Mouse (Mus musculus) Patski (cell line): ENCODE measurements around the gene Atg16l2. TPM values are rescaled to one million over a fixed set of nuclear protein-coding genes. Genes with fewer than 3 reads are reported as not detected.
A peak's percentile ranks its signal among the peaks of the same experiment; 100 is the strongest.

Source experiments
- ATAC-seq: fragments of 100-300 bp; one replicate; pipeline ENCODE4 v1.8.0; 2021
- CTCF ChIA-PET: fragments of 350-600 bp; sonication (Branson Sonifier 250); formaldehyde crosslinking; loops from one replicate; lab custom pipeline; 2022; ENCODE audit warnings: inconsistent platforms; lab: Charles Lee
- POLR2A ChIA-PET: fragments of 350-600 bp; sonication (Branson Sonifier 250); formaldehyde crosslinking; loops from one replicate; lab custom pipeline; 2022; ENCODE audit warnings: antibody characterized with exemption, inconsistent platforms; lab: Charles Lee
- DNase-seq: peaks from one replicate; pipeline ENCODE4 v3.0.0-alpha.2; 2011; ENCODE audit warnings: low read depth, low spot score
- H3K27me3 ChIP-seq: fragments of 371-371 bp; one replicate; pipeline ENCODE4 v1.5.1; 2021
- CTCF ChIP-seq: fragments of 100-300 bp; IDR thresholded peaks from one replicate; pipeline ENCODE4 v1.5.1; 2021
- in situ Hi-C: fragments of 300-500 bp; cut with MboI; formaldehyde crosslinking; loops from 3 replicates; pipeline ENCODE4 v1.11.1; 2018; ENCODE audit warnings: low pct_unique_long_range_greater_than_20kb, mixed read lengths
- polyA plus RNA-seq: library from polyadenylated mRNA; unstranded; gene quantifications from one replicate; pipeline ENCODE4 v1.2.3, GENCODE M21; 2021

The Atg16l2 gene
- polyA plus RNA-seq, 1 experiment from 2014 or later: 39.5 TPM

GRCm38 (mm10) chr7:101335228-101335627 is 33.2 kb upstream of the Atg16l2 start:
- no peak for ATAC-seq
- H3K27me3 ChIP-seq: no peaks in the 10 kb centered on the region
- in situ Hi-C loops: no loop called here
- no peak for TF ChIP-seq CTCF
- no peak for DNase-seq
- CTCF ChIA-PET: no interaction called here
- POLR2A ChIA-PET: no interaction called here

DNA sequence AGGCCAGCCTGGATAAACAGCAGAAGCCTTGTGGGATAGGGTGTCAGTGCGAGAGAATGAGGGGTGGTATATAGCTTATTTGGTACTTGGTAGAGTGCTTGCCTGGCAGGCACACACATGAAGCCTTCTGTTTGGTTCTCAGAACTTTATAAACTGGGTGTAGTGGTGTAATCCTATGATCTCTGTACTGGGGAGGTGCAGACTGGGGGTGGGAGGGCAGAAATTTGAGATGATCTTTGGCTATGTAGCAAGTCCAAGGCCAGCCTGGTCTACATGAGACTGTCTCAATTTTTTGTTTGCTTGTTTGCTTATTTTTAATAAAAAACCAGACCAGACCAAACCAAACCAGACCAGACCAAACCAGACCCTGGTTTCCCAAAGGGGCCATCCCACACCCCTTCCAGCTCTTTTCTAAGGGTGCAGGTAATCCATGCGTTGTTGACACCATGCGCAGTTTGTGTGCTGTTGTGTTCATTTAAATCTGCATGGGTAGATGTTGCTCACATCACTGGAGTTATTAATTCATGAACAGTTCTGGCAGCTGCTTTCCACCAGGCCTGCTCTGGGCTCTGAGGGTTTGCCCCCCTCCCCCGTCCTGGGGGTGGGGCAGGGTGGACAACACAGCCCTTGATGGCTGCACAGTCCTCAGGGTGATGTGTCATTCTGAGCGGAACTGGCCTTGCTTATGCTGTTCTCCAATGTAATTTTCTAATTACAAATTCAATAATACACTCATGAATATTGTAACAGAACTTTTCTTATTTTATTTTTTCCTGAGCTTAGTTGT is 30.2 kb upstream of the Atg16l2 start:
- in situ Hi-C loops: no loop called here
- ATAC-seq: no peak
- H3K27me3 ChIP-seq: no peaks in the 10 kb centered on the region
- DNase-seq: no peak
- TF ChIP-seq CTCF: no peak
- ChIA-PET CTCF (interaction anchor here (0.6 to 1.4 kb wide), 2 partner anchors 21 to 70 kb away, joined by 3 read pairs; no protein-coding TSS in a partner anchor), POLR2A (interaction anchor here (0.6 to 0.8 kb wide), 4 partner anchors 9 to 31 kb away, joined by 3 to 7 read pairs (median 3); no protein-coding TSS in a partner anchor)

- ChIA-PET CTCF (interaction anchor here (5.6 kb wide), 1 partner anchor 20 kb away, joined by 29 read pairs; no protein-coding TSS in a partner anchor), POLR2A (interaction anchor here (0.6 to 1.2 kb wide), 2 partner anchors 13 to 790 kb away, joined by 3 read pairs; no protein-coding TSS in a partner anchor)
- no peaks in the 10 kb centered on the region for H3K27me3 ChIP-seq
- ATAC-seq (peak; percentile 6), DNase-seq (no peak)
- no peak for TF ChIP-seq CTCF
- in situ Hi-C loops: no loop called here
These were observed 28.8 kb upstream of the Atg16l2 start for GRCm38 (mm10) chr7:101330841-101331173.

- CTCF ChIA-PET: interaction anchor here (0.7 to 5.6 kb wide), 3 partner anchors 8 to 19 kb away, joined by 3 to 29 read pairs (median 5); no protein-coding TSS in a partner anchor
- DNase-seq (no peak), ATAC-seq (peak; percentile 37)
- in situ Hi-C loops: no loop called here
- TF ChIP-seq CTCF: no peak
- no peaks in the 10 kb centered on the region for H3K27me3 ChIP-seq
- POLR2A ChIA-PET: interaction anchor here (0.6 to 1.2 kb wide), 2 partner anchors 14 to 790 kb away, joined by 3 read pairs; no protein-coding TSS in a partner anchor
These were observed 28.2 kb upstream of the Atg16l2 start for GRCm38 (mm10) chr7:101330074-101330840.

DNA sequence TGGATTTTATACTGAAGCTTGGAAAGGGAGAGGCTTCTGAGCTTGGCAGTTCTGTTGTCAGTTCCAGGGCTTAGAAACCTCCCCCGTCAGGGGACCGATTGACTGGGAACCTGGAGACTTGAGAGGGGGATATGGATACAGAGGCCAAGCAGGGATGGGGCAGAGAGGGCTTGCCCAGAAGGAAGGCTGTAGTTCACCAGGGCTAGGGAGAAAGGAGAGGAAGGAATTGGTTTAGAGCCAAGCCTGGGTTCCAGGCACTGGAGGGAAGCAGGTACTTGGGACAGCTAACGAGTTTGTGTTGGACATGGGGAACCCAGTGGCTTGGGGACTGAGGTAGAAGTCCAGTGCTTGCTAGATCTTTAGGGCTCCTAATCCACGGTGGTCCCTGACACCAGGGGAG is 27.6 kb upstream of the Atg16l2 start:
- H3K27me3 ChIP-seq: no peaks in the 10 kb centered on the region
- no peak for DNase-seq
- ChIA-PET CTCF (interaction anchor here (0.7 to 5.6 kb wide), 3 partner anchors 9 to 18 kb away, joined by 3 to 29 read pairs (median 5); no protein-coding TSS in a partner anchor), POLR2A (interaction anchor here (1.2 kb wide), 1 partner anchor 14 kb away, joined by 3 read pairs; no protein-coding TSS in a partner anchor)
- TF ChIP-seq CTCF: no peak
- no peak for ATAC-seq
- in situ Hi-C loops: no loop called here

DNA sequence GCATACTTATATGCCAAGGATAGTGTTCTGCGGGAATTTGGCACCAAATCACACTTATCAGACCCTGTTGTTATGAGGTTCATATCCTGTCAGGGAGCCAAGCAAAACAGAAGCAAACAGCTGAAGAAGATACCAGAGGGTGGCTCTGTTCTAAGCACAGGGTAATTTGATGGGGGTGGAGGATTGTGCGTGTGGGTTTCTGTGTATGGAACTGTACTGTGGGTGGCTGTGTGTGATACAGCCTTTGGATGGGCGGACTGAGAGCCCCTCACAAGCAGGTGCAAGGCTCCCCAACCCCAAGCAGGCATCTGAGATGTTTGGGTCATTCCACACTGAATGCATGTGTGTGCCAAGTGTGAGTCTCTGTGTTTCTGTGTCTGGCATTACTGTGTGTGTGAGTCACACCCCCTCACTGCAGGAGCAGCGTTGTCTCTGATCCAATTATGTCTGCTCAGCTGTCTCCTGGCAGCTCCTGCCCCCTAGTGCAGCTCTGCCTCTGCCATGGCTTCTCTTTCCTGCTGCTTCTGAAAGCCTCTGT is 26.6 kb upstream of the Atg16l2 start:
- CTCF ChIA-PET: interaction anchor here (1.4 to 5.6 kb wide), 2 partner anchors 10 to 18 kb away, joined by 5 to 29 read pairs; no protein-coding TSS in a partner anchor
- POLR2A ChIA-PET: no interaction called here
- DNase-seq: no peak

DNA sequence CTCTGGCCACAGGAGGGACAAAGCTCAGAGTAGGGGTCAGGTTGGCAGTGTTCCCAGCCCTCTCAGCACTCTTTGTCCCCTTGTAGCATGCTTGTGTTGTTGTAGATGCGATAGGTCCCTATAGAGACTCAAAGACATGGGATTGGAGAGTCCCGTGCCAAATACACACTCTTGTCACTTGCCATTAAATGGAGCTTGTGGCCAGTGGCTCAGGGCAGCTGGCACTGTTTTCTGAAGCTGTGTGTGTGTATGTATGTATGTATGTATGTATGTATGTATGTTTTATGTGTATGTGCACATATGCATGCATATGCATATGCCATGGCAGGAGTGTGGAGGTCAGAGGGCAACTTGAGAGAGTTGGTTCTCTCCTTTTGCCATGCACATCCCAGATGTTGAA is 25.7 kb upstream of the Atg16l2 start:
- ATAC-seq (no peak), DNase-seq (no peak)
- H3K27me3 ChIP-seq: no peaks in the 10 kb centered on the region
- POLR2A ChIA-PET: no interaction called here
- in situ Hi-C loops: no loop called here
- CTCF ChIA-PET: interaction anchor here (5.6 kb wide), 1 partner anchor 17 kb away, joined by 29 read pairs; no protein-coding TSS in a partner anchor
- TF ChIP-seq CTCF: no peak

More for the DNA sequence above, 26.6 kb upstream of the Atg16l2 start:
- no peaks in the 10 kb centered on the region for H3K27me3 ChIP-seq
- no peak for TF ChIP-seq CTCF
- in situ Hi-C loops: no loop called here
- ATAC-seq: peak; percentile 60

DNA sequence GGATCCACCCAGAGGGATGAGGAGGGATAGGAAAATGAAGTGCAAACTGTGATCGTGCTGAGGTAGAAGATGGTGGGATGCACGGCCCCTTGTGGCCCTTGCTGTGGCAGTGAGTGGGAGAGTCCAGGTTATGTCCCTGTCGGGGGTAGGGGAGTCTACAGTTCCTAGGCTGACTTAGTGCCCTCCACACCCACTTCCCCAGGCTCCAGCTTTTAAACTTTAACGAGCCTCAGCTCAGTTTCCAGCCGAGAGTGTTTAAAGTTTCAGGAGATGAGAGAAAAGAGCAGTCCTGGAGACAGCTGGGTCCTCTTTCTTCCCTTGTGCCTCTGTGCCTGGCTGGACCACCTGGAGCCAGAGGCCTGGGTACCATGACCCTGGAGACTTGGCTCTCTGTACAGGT is 25.2 kb upstream of the Atg16l2 start:
- ATAC-seq: no peak
- CTCF ChIA-PET: interaction anchor here (5.6 kb wide), 1 partner anchor 16 kb away, joined by 29 read pairs; no protein-coding TSS in a partner anchor

DNA sequence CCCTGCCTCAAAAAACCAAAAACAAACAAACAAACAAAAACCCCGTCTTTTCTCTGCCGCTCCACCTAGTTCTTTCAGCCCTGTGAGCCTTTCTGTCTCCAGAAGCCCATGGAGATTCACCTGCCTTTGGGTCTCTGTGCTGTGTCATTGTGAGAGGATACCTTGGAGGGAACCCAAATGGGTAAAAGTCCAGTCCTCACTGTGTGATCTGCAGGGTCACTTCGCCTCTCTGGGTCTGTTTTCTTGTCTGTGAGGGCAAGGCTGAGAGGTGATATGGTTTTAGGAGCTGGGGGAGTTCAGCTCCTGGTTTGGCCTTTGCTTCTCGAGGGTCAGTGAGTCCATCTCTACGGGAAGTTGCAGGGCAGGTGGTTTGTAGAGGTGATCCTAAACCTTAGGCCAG is 24.0 kb upstream of the Atg16l2 start:
- POLR2A ChIA-PET: no interaction called here
- no peak for ATAC-seq
- in situ Hi-C loops: no loop called here

More for the DNA sequence above, 25.2 kb upstream of the Atg16l2 start:
- DNase-seq: no peak
- no peak for TF ChIP-seq CTCF
- in situ Hi-C loops: no loop called here
- POLR2A ChIA-PET: no interaction called here
- no peaks in the 10 kb centered on the region for H3K27me3 ChIP-seq

More for the DNA sequence above, 24.0 kb upstream of the Atg16l2 start:
- no peak for DNase-seq
- CTCF ChIA-PET: interaction anchor here (5.6 kb wide), 1 partner anchor 15 kb away, joined by 29 read pairs; no protein-coding TSS in a partner anchor
- TF ChIP-seq CTCF: no peak
- H3K27me3 ChIP-seq: no peaks in the 10 kb centered on the region
